24 mouse cellular contexts compared by ENCODE assay signal in genomic region chr7:64570914-64571313, GRCm38 (mm10).
"Had no signal": no experiment of that assay in that cellular context is flagged by ENCODE, and none has a peak within 500 bp of the region (broad histone marks: within the 10 kb centered on the region; RNA-seq: fewer than 3 reads in every experiment).

No protein-coding gene starts in this region.

- H3K27ac ChIP-seq: heart, embryonic 10.5 days; heart, embryonic 13.5 days; heart, embryonic 15.5 days; hindbrain, embryonic 13.5 days; hindbrain, embryonic 15.5 days; hindbrain, postnatal 0 days; kidney, embryonic 15.5 days; kidney, postnatal 0 days; limb, embryonic 13.5 days; limb, embryonic 15.5 days; liver, embryonic 12.5 days; liver, embryonic 14.5 days had no signal

- H3K9ac ChIP-seq: heart, embryonic 13.5 days; heart, embryonic 15.5 days; hindbrain, embryonic 13.5 days; hindbrain, embryonic 15.5 days; kidney, embryonic 15.5 days; limb, embryonic 13.5 days; limb, embryonic 15.5 days; liver, embryonic 12.5 days; liver, embryonic 14.5 days had no signal

- H3K4me3 ChIP-seq: heart, embryonic 10.5 days; heart, embryonic 13.5 days; heart, embryonic 15.5 days; hindbrain, embryonic 13.5 days; hindbrain, embryonic 15.5 days; kidney, embryonic 15.5 days; limb, embryonic 13.5 days; limb, embryonic 15.5 days; liver, embryonic 12.5 days had no signal

- H3K9me3 ChIP-seq: heart, embryonic 10.5 days; heart, embryonic 15.5 days; hindbrain, embryonic 13.5 days; hindbrain, embryonic 15.5 days; kidney, embryonic 15.5 days; limb, embryonic 13.5 days; limb, embryonic 15.5 days; liver, embryonic 12.5 days had no signal

- H3K27me3 ChIP-seq: heart, embryonic 13.5 days; heart, embryonic 15.5 days; hindbrain, embryonic 13.5 days; hindbrain, embryonic 15.5 days; kidney, embryonic 15.5 days; limb, embryonic 13.5 days; limb, embryonic 15.5 days; liver, embryonic 12.5 days had no signal

- ATAC-seq: hindbrain, postnatal 0 days; intestine, embryonic 16.5 days; liver, embryonic 12.5 days had no signal

- H3K36me3 ChIP-seq: heart, embryonic 10.5 days; heart, embryonic 13.5 days; heart, embryonic 15.5 days; hindbrain, embryonic 15.5 days; kidney, embryonic 15.5 days; limb, embryonic 13.5 days; limb, embryonic 15.5 days; liver, embryonic 12.5 days had no signal

- H3K4me2 ChIP-seq: heart, embryonic 13.5 days; heart, embryonic 15.5 days; hindbrain, embryonic 13.5 days; hindbrain, embryonic 15.5 days; kidney, embryonic 15.5 days; limb, embryonic 13.5 days; limb, embryonic 15.5 days; liver, embryonic 12.5 days had no signal

- H3K4me1 ChIP-seq: heart, embryonic 10.5 days; heart, embryonic 13.5 days; heart, embryonic 15.5 days; liver, embryonic 12.5 days had no signal

- DNase-seq: gastrocnemius, postnatal 14 days; gastrocnemius, postnatal 36 days; heart, postnatal 14 days; heart, postnatal 36 days; kidney, adult 11 months; kidney, adult 2 months; kidney, adult 9 months; kidney, postnatal 14 days; kidney, postnatal 36 days; layer of hippocampus, postnatal 36 days; left cerebral cortex, postnatal 4 days had no signal
